Mouse (Mus musculus): Measurements from ENCODE around the gene Gpr141.

DNA sequence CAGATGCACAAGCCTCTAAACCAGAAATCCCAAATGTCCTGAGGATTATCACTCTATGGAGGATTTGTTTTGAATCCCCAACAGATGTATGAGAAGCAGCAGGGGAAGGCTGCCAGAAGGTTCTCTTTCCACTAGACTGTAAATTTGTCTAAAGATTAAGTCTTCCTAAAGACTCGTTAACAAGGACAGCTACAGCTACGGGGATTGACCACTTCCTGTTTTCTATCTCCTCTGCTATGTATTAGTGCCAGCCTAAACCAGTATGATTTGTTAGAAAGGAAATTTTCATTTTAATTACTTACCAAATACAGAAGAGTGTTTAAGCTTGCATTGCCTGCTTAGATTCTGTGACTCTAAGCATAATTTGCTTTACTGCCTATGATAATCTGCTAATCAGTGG is 30.0 kb upstream of the Gpr141 start:
- TF ChIP-seq CTCF (IDR thresholded peaks at IDR 0.05; ENCODE audit: extremely low read depth, insufficient read length, insufficient replicate concordance, low read depth, low read length): no peak
- no peak for TF ChIP-seq POLR2A (IDR thresholded peaks at IDR 0.05; ENCODE audit: low read depth, low read length)
